Mouse (Mus musculus) heart, adult 2 months (tissue): ENCODE data around the gene Phf20.

Experiments used
- CTCF ChIP-seq: fragments of 200-600 bp; IDR thresholded peaks from 2 replicates; pipeline ENCODE4 v1.8.1; 2022; ENCODE audit warnings: antibody characterized with exemption, mild to moderate bottlenecking, moderate library complexity
- EP300 ChIP-seq: fragments of 200-500 bp; IDR thresholded peaks from 2 replicates; pipeline ENCODE4 v1.6.1; 2011; ENCODE audit warnings: low read depth, low read length, control low read depth; ENCODE audit not compliant: insufficient read depth
- POLR2A ChIP-seq: fragments of 200-500 bp; IDR thresholded peaks from 2 replicates; pipeline ENCODE4 v1.6.1; 2011; ENCODE audit warnings: mild to moderate bottlenecking, low read depth, low read length, control low read depth; ENCODE audit not compliant: insufficient read depth

GRCm38 (mm10) chr2:156197129-156197911 is 1.1 kb downstream of the Phf20 start:
- no peak for TF ChIP-seq EP300
- TF ChIP-seq POLR2A = no peak
- TF ChIP-seq CTCF = no peak
